9 mouse cellular contexts compared by ENCODE assay signal in the genomic region with DNA sequence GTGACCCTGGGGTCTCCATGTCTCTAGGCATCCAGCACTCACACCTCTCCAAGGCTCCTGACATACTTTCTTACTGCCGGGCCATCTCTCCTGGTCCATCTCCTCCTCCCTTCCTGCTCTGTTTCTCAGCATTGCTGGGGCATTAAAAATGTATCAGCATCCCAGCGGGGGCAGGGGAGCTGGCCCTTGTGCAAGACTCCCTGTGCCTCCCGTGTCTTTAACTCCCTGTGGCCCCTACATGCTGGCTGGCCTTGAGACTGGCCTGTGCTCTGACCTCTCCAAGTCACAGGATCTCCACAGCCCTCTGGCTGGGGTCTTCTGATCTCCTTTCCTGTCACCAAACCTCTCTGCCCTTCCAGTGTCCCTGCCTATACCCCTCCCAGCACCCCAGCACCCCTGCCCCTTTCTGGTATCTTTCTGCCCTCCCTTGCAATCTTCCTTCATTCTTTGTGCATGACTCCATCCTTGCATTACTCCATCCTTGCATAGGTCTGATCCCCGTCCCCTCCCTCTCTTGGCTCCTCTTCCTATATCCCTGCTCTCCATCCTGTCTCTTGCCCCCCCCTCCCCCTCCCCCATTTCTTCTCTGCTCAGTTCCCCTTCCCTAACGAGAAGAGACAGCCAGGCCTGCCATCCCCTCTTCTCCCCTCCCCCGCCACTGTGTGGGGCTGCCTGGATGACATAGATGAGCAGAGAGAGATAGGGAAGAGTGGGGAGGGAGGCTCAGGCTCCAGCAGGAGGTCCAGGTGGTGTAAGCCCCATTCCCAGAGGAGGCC. TPM values are rescaled to one million over a fixed set of nuclear protein-coding genes. Genes with fewer than 3 reads are reported as not detected.
A peak's percentile ranks its signal among the peaks of the same experiment; 100 is the strongest.
DNase-seq lines count a peak whose midpoint lies in the region; ATAC-seq and TF ChIP-seq lines count a peak whose summit lies in the region.
"Had no signal": no experiment of that assay in that cellular context is flagged by ENCODE, and none has a peak within 500 bp of the region (broad histone marks: within the 10 kb centered on the region; RNA-seq: fewer than 3 reads in every experiment).

No protein-coding gene starts in this region.

- 24% methylated on average over 6 of the region's 6 CpGs for WGBS in heart, embryonic 15.5 days
- 31% methylated on average over 6 of the region's 6 CpGs for WGBS in intestine, postnatal 0 days
- 36% methylated on average over 6 of the region's 6 CpGs for WGBS in neural tube, embryonic 15.5 days

- peak overlapping the region; percentile 90 for H3K4me2 ChIP-seq in heart, embryonic 15.5 days
- peak overlapping the region; percentile 86 for H3K4me2 ChIP-seq in intestine, postnatal 0 days (replicated peaks; ENCODE audit: low read depth)
- peak overlapping the region; percentile 85 for H3K4me2 ChIP-seq in neural tube, embryonic 15.5 days

- TF ChIP-seq CTCF in intestine, postnatal 0 days (IDR thresholded peaks at IDR 0.05; ENCODE audit: low read depth), result no peak

- no peak for DNase-seq in heart, adult 18-20 months
- no peak for DNase-seq in urinary bladder, postnatal 14 days (ENCODE audit: low spot score)
- DNase-seq in T-cell, adult 2 months (ENCODE audit: low spot score), result no peak
- DNase-seq in lung, postnatal 14 days, result no peak

- peak overlapping the region; percentile 90 for H3K27ac ChIP-seq in heart, embryonic 15.5 days
- H3K27ac ChIP-seq in brown adipose tissue, adult 24 weeks (replicated peaks; ENCODE audit: low read depth, low read length), result peak overlapping the region; percentile 95
- peak overlapping the region; percentile 94; the same call in 1 of the 2 replicates for H3K27ac ChIP-seq in intestine, postnatal 0 days (ENCODE audit: low read depth, low read length)
- H3K27ac ChIP-seq in neural tube, embryonic 15.5 days (replicated peaks), result 0 out of 2 replicates have a peak overlapping the region, but pooled peaks have one; percentile 37

- H3K36me3 ChIP-seq in heart, embryonic 15.5 days, result 0 out of 2 replicates have a peak, but pooled peaks cover 5% of the 10 kb centered on the region
- H3K36me3 ChIP-seq in intestine, postnatal 0 days (ENCODE audit: control insufficient read depth, insufficient read depth), result peaks cover 24% of the 10 kb centered on the region; the same call in 1 of the 2 replicates
- H3K36me3 ChIP-seq in neural tube, embryonic 15.5 days, result peaks cover 7% of the 10 kb centered on the region; the same call in 1 of the 2 replicates

- ATAC-seq in heart, embryonic 15.5 days (replicated peaks; ENCODE audit: insufficient number of reproducible peaks, insufficient read depth, low FRiP score, low read depth), result no peak
- ATAC-seq in intestine, postnatal 0 days, result no peak
- ATAC-seq in neural tube, embryonic 15.5 days (ENCODE audit: low FRiP score), result no peak

- peaks cover 62% of the 10 kb centered on the region for H3K4me1 ChIP-seq in heart, embryonic 15.5 days (replicated peaks)
- H3K4me1 ChIP-seq in brown adipose tissue, adult 24 weeks (ENCODE audit: control insufficient read depth, insufficient read depth, insufficient read length, low read length), result peaks cover 34% of the 10 kb centered on the region
- peaks cover 17% of the 10 kb centered on the region; the same call in 1 of the 2 replicates for H3K4me1 ChIP-seq in intestine, postnatal 0 days (replicated peaks; ENCODE audit: control insufficient read depth, insufficient read depth, low read length)
- H3K4me1 ChIP-seq in neural tube, embryonic 15.5 days, result peaks cover 52% of the 10 kb centered on the region

- peak overlapping the region; percentile 85 for H3K4me3 ChIP-seq in heart, embryonic 15.5 days
- H3K4me3 ChIP-seq in brown adipose tissue, adult 24 weeks (ENCODE audit: insufficient read depth, low read depth, low read length), result peak overlapping the region; percentile 89
- H3K4me3 ChIP-seq in intestine, postnatal 0 days (ENCODE audit: low read depth, low read length), result peak overlapping the region; percentile 90
- peak overlapping the region; percentile 85 for H3K4me3 ChIP-seq in neural tube, embryonic 15.5 days (replicated peaks)

- no peaks in the 10 kb centered on the region for H3K9me3 ChIP-seq in heart, embryonic 15.5 days (replicated peaks)
- no peaks in the 10 kb centered on the region for H3K9me3 ChIP-seq in intestine, postnatal 0 days (ENCODE audit: control insufficient read depth)
- H3K9me3 ChIP-seq in neural tube, embryonic 15.5 days (replicated peaks), result no peaks in the 10 kb centered on the region

- peak overlapping the region; percentile 92; the same call in 1 of the 2 replicates for H3K9ac ChIP-seq in heart, embryonic 15.5 days
- no peak overlapping the region for H3K9ac ChIP-seq in intestine, postnatal 0 days (ENCODE audit: low read depth, low read length)
- 0 out of 2 replicates have a peak overlapping the region, but pooled peaks have one; percentile 18 for H3K9ac ChIP-seq in neural tube, embryonic 15.5 days (replicated peaks)

- no peaks in the 10 kb centered on the region for H3K27me3 ChIP-seq in heart, embryonic 15.5 days
- H3K27me3 ChIP-seq in intestine, postnatal 0 days (replicated peaks; ENCODE audit: control insufficient read depth, insufficient read depth, low read length), result no peaks in the 10 kb centered on the region
- no peaks in the 10 kb centered on the region for H3K27me3 ChIP-seq in neural tube, embryonic 15.5 days (replicated peaks)

RNA-seq across cellular contexts. Expression of a gene that starts 3.7 kb away (rescaled TPM):
- 66.5 and 81.4 TPM in 2 replicates for polyA plus RNA-seq in heart, embryonic 15.5 days (2015; fragmentation: Nextera tagmentation; extraction: Ambion mirVana)
- 10 to 100 TPM; 28.5 to 30.0 TPM for total RNA-seq in heart, adult 18-20 months (2021)
- polyA plus RNA-seq in brown adipose tissue, adult 24 weeks (2012; ENCODE audit: insufficient read depth, insufficient read length, missing spikeins), result 36.0 and 38.3 TPM in 2 replicates
- polyA plus RNA-seq in intestine, postnatal 0 days (2015; fragmentation: Nextera tagmentation; extraction: Ambion mirVana), result 93.1 and 94.7 TPM in 2 replicates
- 56.5 and 68.7 TPM in 2 replicates for polyA plus RNA-seq in neural tube, embryonic 15.5 days (2015; fragmentation: Nextera tagmentation; extraction: Ambion mirVana)

RNA-seq across cellular contexts. Expression of a gene that starts 24.2 kb away (rescaled TPM):
- 358 and 380 TPM in 2 replicates for polyA plus RNA-seq in heart, embryonic 15.5 days (2015; fragmentation: Nextera tagmentation; extraction: Ambion mirVana)
- 100 to 1,000 TPM; 192 to 199 TPM for total RNA-seq in heart, adult 18-20 months (2021)
- 7.6 and 20.8 TPM in 2 replicates for polyA plus RNA-seq in brown adipose tissue, adult 24 weeks (2012; ENCODE audit: insufficient read depth, insufficient read length, missing spikeins)
- 36.2 and 38.0 TPM in 2 replicates for polyA plus RNA-seq in intestine, postnatal 0 days (2015; fragmentation: Nextera tagmentation; extraction: Ambion mirVana)
- 26.3 and 37.0 TPM in 2 replicates for polyA plus RNA-seq in neural tube, embryonic 15.5 days (2015; fragmentation: Nextera tagmentation; extraction: Ambion mirVana)

RNA-seq across cellular contexts. Expression of a gene that starts 31.4 kb away (rescaled TPM):
- 142 and 164 TPM in 2 replicates for polyA plus RNA-seq in heart, embryonic 15.5 days (2015; fragmentation: Nextera tagmentation; extraction: Ambion mirVana)
- 100 to 1,000 TPM in 1 of 2 experiments, 10 to 100 TPM in 1; 98.9 to 110 TPM for total RNA-seq in heart, adult 18-20 months (2021)
- 64.2 and 86.3 TPM in 2 replicates for polyA plus RNA-seq in brown adipose tissue, adult 24 weeks (2012; ENCODE audit: insufficient read depth, insufficient read length, missing spikeins)
- 80.1 and 85.5 TPM in 2 replicates for polyA plus RNA-seq in intestine, postnatal 0 days (2015; fragmentation: Nextera tagmentation; extraction: Ambion mirVana)
- polyA plus RNA-seq in neural tube, embryonic 15.5 days (2015; fragmentation: Nextera tagmentation; extraction: Ambion mirVana), result 155 and 171 TPM in 2 replicates

RNA-seq across cellular contexts. Expression of a gene that starts 47.6 kb away (rescaled TPM):
- 596 and 739 TPM in 2 replicates for polyA plus RNA-seq in heart, embryonic 15.5 days (2015; fragmentation: Nextera tagmentation; extraction: Ambion mirVana)
- total RNA-seq in heart, adult 18-20 months (2021), result 100 to 1,000 TPM; 270 to 319 TPM
- polyA plus RNA-seq in brown adipose tissue, adult 24 weeks (2012; ENCODE audit: insufficient read depth, insufficient read length, missing spikeins), result 777 and 1,675 TPM in 2 replicates
- 435 and 436 TPM in 2 replicates for polyA plus RNA-seq in intestine, postnatal 0 days (2015; fragmentation: Nextera tagmentation; extraction: Ambion mirVana)
- 643 and 683 TPM in 2 replicates for polyA plus RNA-seq in neural tube, embryonic 15.5 days (2015; fragmentation: Nextera tagmentation; extraction: Ambion mirVana)

RNA-seq across cellular contexts. Expression of a gene that starts 50.0 kb away (rescaled TPM):
- 0.47 and 2.5 TPM in 2 replicates for polyA plus RNA-seq in heart, embryonic 15.5 days (2015; fragmentation: Nextera tagmentation; extraction: Ambion mirVana)
- under 1 TPM; 0.35 to 0.75 TPM for total RNA-seq in heart, adult 18-20 months (2021)
- polyA plus RNA-seq in brown adipose tissue, adult 24 weeks (2012; ENCODE audit: insufficient read depth, insufficient read length, missing spikeins), result 1.6 TPM in 1 of 2 replicates, not detected in the other
- polyA plus RNA-seq in intestine, postnatal 0 days (2015; fragmentation: Nextera tagmentation; extraction: Ambion mirVana), result 54.8 and 56.5 TPM in 2 replicates
- polyA plus RNA-seq in neural tube, embryonic 15.5 days (2015; fragmentation: Nextera tagmentation; extraction: Ambion mirVana), result 0.69 and 2.2 TPM in 2 replicates
- total RNA-seq: hematopoietic stem cell, adult 5-6 weeks had no signal

Comparison
In these comparisons a context has a peak if more than half of its experiments do, and no peak if none do; other contexts are left out.
1. H3K27ac ChIP-seq: peak in every context shown above with its lines; median percentile 95 in brown adipose tissue, adult 24 weeks; 94 in intestine, postnatal 0 days; 90 in heart, embryonic 15.5 days; 37 in neural tube, embryonic 15.5 days.